Mouse (Mus musculus) liver, postnatal 0 days (tissue): ENCODE measurements around the gene Olfr1155. TPM values are rescaled to one million over a fixed set of nuclear protein-coding genes. Genes with fewer than 3 reads are reported as not detected.

Experiments
- ATAC-seq: fragments of 200-750 bp; cut with Nextera tagmentation; 2 replicates; pipeline ENCODE4 v1.8.0; 2017; ENCODE audit warnings: mild to moderate bottlenecking, moderate library complexity
- DNase-seq: peaks from one replicate; pipeline ENCODE4 v3.0.0-alpha.2; 2016
- H3K27ac ChIP-seq: fragments of 300-500 bp; sonication (generic); 2 replicates; pipeline ENCODE4 v1.5.1; 2014; ENCODE audit warnings: antibody characterized with exemption, moderate library complexity, mild to moderate bottlenecking, low read depth
- H3K27me3 ChIP-seq: fragments of 300-500 bp; sonication (generic); 2 replicates; pipeline ENCODE4 v1.6.1; 2014; ENCODE audit warnings: low read length, control low read depth, mixed read lengths; ENCODE audit not compliant: insufficient read depth
- H3K36me3 ChIP-seq: fragments of 300-500 bp; sonication (generic); replicated peaks from 2 replicates; pipeline ENCODE4 v1.6.1; 2014; ENCODE audit warnings: mild to moderate bottlenecking, control low read depth, low read length, moderate library complexity, mixed read lengths; ENCODE audit not compliant: insufficient read depth
- H3K4me1 ChIP-seq: fragments of 300-500 bp; sonication (generic); 2 replicates; pipeline ENCODE4 v1.6.1; 2014; ENCODE audit warnings: antibody characterized with exemption, mild to moderate bottlenecking, control low read depth; ENCODE audit not compliant: insufficient read depth
- H3K4me2 ChIP-seq: fragments of 300-500 bp; sonication (generic); 2 replicates; pipeline ENCODE4 v1.6.1; 2014; ENCODE audit warnings: low read depth, mild to moderate bottlenecking, low read length, moderate library complexity, mixed read lengths
- H3K4me3 ChIP-seq: fragments of 300-500 bp; sonication (generic); 2 replicates; pipeline ENCODE4 v1.5.1; 2014; ENCODE audit warnings: low read depth, low read length
- H3K9ac ChIP-seq: fragments of 300-500 bp; sonication (generic); replicated peaks from 2 replicates; pipeline ENCODE4 v1.6.1; 2014; ENCODE audit warnings: mild to moderate bottlenecking, moderate library complexity
- H3K9me3 ChIP-seq: fragments of 300-500 bp; sonication (generic); 2 replicates; pipeline ENCODE4 v1.6.1; 2016; ENCODE audit warnings: mild to moderate bottlenecking, control low read depth, low read length, mixed read lengths
- CTCF ChIP-seq: sonication (generic); IDR thresholded peaks from 2 replicates; pipeline ENCODE4 v1.5.1; 2016; ENCODE audit warnings: antibody characterized with exemption, low read depth
- EP300 ChIP-seq: IDR thresholded peaks from 2 replicates; pipeline ENCODE4 v1.6.1; 2016; ENCODE audit warnings: antibody characterized with exemption, low read depth, mild to moderate bottlenecking
- WGBS: fragments of 180-500 bp; shearing (Covaris S2); extraction: QIAGEN DNeasy Blood & Tissue Kit; methylation state at CpG from one replicate; pipeline ENCODE4 v1.1.7; 2014; ENCODE audit not compliant: insufficient replicate concordance; 5-methylcytosine and 5-hydroxymethylcytosine counted together
- polyA plus RNA-seq: library from polyadenylated mRNA; unstranded; fragments of >200 nt; fragmentation: Nextera tagmentation; extraction: Ambion mirVana; gene quantifications from 2 replicates; pipeline ENCODE4 v1.2.1, GENCODE M21; 2015

Olfr1155 gene
- polyA plus RNA-seq, 1 experiment from 2014 or later, result not detected

DNA sequence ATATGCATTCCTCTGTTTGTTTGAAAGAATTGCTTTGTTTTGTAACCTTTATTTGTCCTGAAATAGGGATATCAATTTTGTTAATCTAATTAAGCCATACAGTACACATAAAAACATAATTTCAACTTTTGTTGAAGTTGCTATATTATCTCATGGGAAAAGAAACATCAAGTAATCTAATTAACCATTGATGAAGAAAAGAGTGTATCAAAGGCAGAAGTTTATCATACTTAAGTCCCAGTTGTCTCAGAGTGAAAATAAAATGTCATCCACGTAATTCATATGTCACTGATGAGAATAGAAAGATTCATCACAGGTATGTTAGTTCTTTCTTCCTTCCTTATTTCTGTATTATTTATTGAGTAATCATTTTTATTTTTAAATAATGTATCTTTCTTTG, 50.3 kb downstream of the Olfr1155 start, which contains the start of gene Olfr1153:
Olfr1153 (plus strand) TSS at position 301 of the 400 bp plus-strand sequence.
- H3K4me3 ChIP-seq, result no peak within 1 kb of the TSS
- H3K27ac ChIP-seq, result no peak within 1 kb of the TSS
- no peaks in the 10 kb centered on the region for H3K9me3 ChIP-seq
- ATAC-seq (no peak), DNase-seq (no peak)
- no peaks in the 10 kb centered on the region for H3K4me1 ChIP-seq
- H3K27me3 ChIP-seq, result no peaks in the 10 kb centered on the region
- 52% methylated on average over 1 of the region's 1 CpGs for whole genome bisulfite sequencing
- TF ChIP-seq EP300 (no peak), CTCF (no peak)
- H3K9ac ChIP-seq, result no peak within 1 kb of the TSS
- no peak within 1 kb of the TSS for H3K4me2 ChIP-seq
- no peaks in the 10 kb centered on the region for H3K36me3 ChIP-seq

Other genes with a start within 250 kb of the Olfr1155 start
- not detected in 2 replicates for gene Olfr1137, start 232.0 kb downstream of the Olfr1155 start, polyA plus RNA-seq
- not detected in 2 replicates for gene Olfr1138, start 205.2 kb downstream of the Olfr1155 start, polyA plus RNA-seq
- gene Olfr1140, start 201.4 kb downstream of the Olfr1155 start, polyA plus RNA-seq, result not detected in 2 replicates
- not detected in 2 replicates for gene Olfr1141, start 191.1 kb downstream of the Olfr1155 start, polyA plus RNA-seq
- gene Olfr152, start 165.7 kb downstream of the Olfr1155 start, polyA plus RNA-seq, result not detected in 2 replicates
- gene Olfr1143, start 144.5 kb downstream of the Olfr1155 start, polyA plus RNA-seq, result not detected in 2 replicates
- not detected in 2 replicates for gene Olfr1145, start 135.3 kb downstream of the Olfr1155 start, polyA plus RNA-seq
- not detected in 2 replicates for gene Olfr1148, start 114.6 kb downstream of the Olfr1155 start, polyA plus RNA-seq
- not detected in 2 replicates for gene Olfr1150-ps1, start 101.1 kb downstream of the Olfr1155 start, polyA plus RNA-seq
- not detected in 2 replicates for gene Olfr1151, start 89.3 kb downstream of the Olfr1155 start, polyA plus RNA-seq
- not detected in 2 replicates for gene Olfr1152, start 78.6 kb downstream of the Olfr1155 start, polyA plus RNA-seq
- not detected in 2 replicates for gene Olfr1153, start 50.2 kb downstream of the Olfr1155 start, polyA plus RNA-seq
- gene Olfr1154, start 40.0 kb downstream of the Olfr1155 start, polyA plus RNA-seq, result not detected in 2 replicates
- gene Olfr1156, start 8.0 kb upstream of the Olfr1155 start, polyA plus RNA-seq, result not detected in 2 replicates
- gene Olfr1157, start 23.2 kb upstream of the Olfr1155 start, polyA plus RNA-seq, result not detected in 2 replicates
- not detected in 2 replicates for gene Olfr74, start 29.5 kb upstream of the Olfr1155 start, polyA plus RNA-seq
- not detected in 2 replicates for gene Olfr1158, start 45.0 kb upstream of the Olfr1155 start, polyA plus RNA-seq
- gene Olfr1160, start 63.1 kb upstream of the Olfr1155 start, polyA plus RNA-seq, result not detected in 2 replicates
- gene Olfr1161, start 77.6 kb upstream of the Olfr1155 start, polyA plus RNA-seq, result not detected in 2 replicates
- not detected in 2 replicates for gene Olfr73, start 92.6 kb upstream of the Olfr1155 start, polyA plus RNA-seq
- not detected in 2 replicates for gene Olfr1162, start 106.0 kb upstream of the Olfr1155 start, polyA plus RNA-seq
- gene Olfr1163, start 126.7 kb upstream of the Olfr1155 start, polyA plus RNA-seq, result not detected in 2 replicates
- gene Olfr1164, start 148.8 kb upstream of the Olfr1155 start, polyA plus RNA-seq, result not detected in 2 replicates
- not detected in 2 replicates for gene Olfr1166, start 183.1 kb upstream of the Olfr1155 start, polyA plus RNA-seq
- not detected in 2 replicates for gene Olfr1167, start 210.1 kb upstream of the Olfr1155 start, polyA plus RNA-seq
- gene Olfr1168, start 236.7 kb upstream of the Olfr1155 start, polyA plus RNA-seq, result not detected in 2 replicates